Mouse (Mus musculus) CH12.LX (cell line): Measurements from ENCODE around the gene Atrnl1. TPM values are rescaled to one million over a fixed set of nuclear protein-coding genes. Genes with fewer than 3 reads are reported as not detected.
"Not testable (repeated sequence)": the region's sequence is repeated elsewhere in the genome, so short reads cannot be mapped to it uniquely, and the experiment has no call there.

Experiments used
- DNase-seq: peaks from one replicate; pipeline ENCODE4 v3.0.0-alpha.2; 2013; ENCODE audit errors: extremely low read depth
- H3K27ac ChIP-seq: 2 replicates; pipeline ENCODE4 v1.5.1; 2012; ENCODE audit warnings: low read depth, mild to moderate bottlenecking, control low read depth, moderate library complexity; ENCODE audit not compliant: insufficient read depth
- H3K27me3 ChIP-seq: replicated peaks from 2 replicates; pipeline ENCODE3; 2012; ENCODE audit warnings: inconsistent platforms
- H3K36me3 ChIP-seq, 2 experiments: replicated peaks in 1 of 2; 2 replicates each; pipeline versions ENCODE3 to v1.6.1; 2012; ENCODE audit warnings: inconsistent platforms in 1 of 2, low read length in 1 of 2, mild to moderate bottlenecking in 1 of 2, mixed read lengths in 1 of 2, moderate library complexity in 1 of 2; ENCODE audit not compliant: control insufficient read depth in 1 of 2, insufficient read depth in 1 of 2
- H3K4me1 ChIP-seq, 2 experiments: 2 replicates each; pipeline ENCODE4 v1.6.1; 2012; ENCODE audit warnings: inconsistent platforms in 1 of 2, moderate library complexity in 1 of 2; ENCODE audit not compliant: insufficient read depth in 2 of 2, control insufficient read depth in 1 of 2
- H3K4me2 ChIP-seq: 2 replicates; pipeline ENCODE4 v1.6.1; 2012; ENCODE audit warnings: low read depth, mild to moderate bottlenecking, control low read depth; ENCODE audit not compliant: poor library complexity, insufficient read depth, severe bottlenecking
- H3K4me3 ChIP-seq, 3 experiments: fragments of 150-350 bp in 1 of 3; sonication (generic) in 1 of 3; replicated peaks in 1 of 3; 2 replicates each; pipeline versions ENCODE3 to v1.5.1; 2011 to 2012; ENCODE audit warnings: low read depth in 2 of 3, low read length in 2 of 3, mild to moderate bottlenecking in 2 of 3, moderate library complexity in 2 of 3, control low read depth in 1 of 3, improper control_type of control experiment in 1 of 3, inconsistent platforms in 1 of 3, mixed read lengths in 1 of 3; ENCODE audit not compliant: poor library complexity in 1 of 3
- H3K79me2 ChIP-seq: replicated peaks from 2 replicates; pipeline ENCODE4 v1.6.1; 2012; ENCODE audit warnings: mild to moderate bottlenecking, moderate library complexity; ENCODE audit not compliant: control insufficient read depth, poor library complexity, insufficient read depth, severe bottlenecking; ENCODE audit errors: extremely low read depth
- H3K9ac ChIP-seq: 2 replicates; pipeline ENCODE4 v1.6.1; 2012; ENCODE audit warnings: low read depth, mild to moderate bottlenecking, control low read depth, moderate library complexity; ENCODE audit not compliant: insufficient read depth
- H3K9me3 ChIP-seq: replicated peaks from 2 replicates; pipeline ENCODE3; 2012; ENCODE audit warnings: low read length, inconsistent platforms, mixed read lengths
- BHLHE40 ChIP-seq: IDR thresholded peaks from 2 replicates; pipeline ENCODE4 v1.6.1; 2011; ENCODE audit warnings: mild to moderate bottlenecking, low read depth, low read length, improper control_type of control experiment
- CHD1 ChIP-seq: IDR thresholded peaks from 2 replicates; pipeline ENCODE4 v1.6.1; 2012; ENCODE audit warnings: low read depth, low read length, improper control_type of control experiment, inconsistent platforms
- CHD2 ChIP-seq: IDR thresholded peaks from 2 replicates; pipeline ENCODE4 v1.6.1; 2011; ENCODE audit warnings: low read length, improper control_type of control experiment
- CTCF ChIP-seq, 2 experiments: IDR thresholded peaks in 1 of 2; conservative IDR thresholded peaks in 1 of 2; 2 replicates each; pipeline ENCODE4 v1.5.1; 2011 to 2012; ENCODE audit warnings: low read depth in 2 of 2, low read length in 2 of 2, improper control_type of control experiment in 1 of 2, inconsistent platforms in 1 of 2, mild to moderate bottlenecking in 1 of 2, moderate library complexity in 1 of 2
- E2F4 ChIP-seq: IDR thresholded peaks from 2 replicates; pipeline ENCODE4 v1.6.1; 2011; ENCODE audit warnings: low read depth, low read length, improper control_type of control experiment; ENCODE audit not compliant: insufficient replicate concordance
- HCFC1 ChIP-seq: IDR thresholded peaks from 2 replicates; pipeline ENCODE4 v1.6.1; 2012; ENCODE audit warnings: low read depth, mild to moderate bottlenecking, inconsistent platforms, low read length, improper control_type of control experiment
- IRF4 ChIP-seq: IDR thresholded peaks from 2 replicates; pipeline ENCODE4 v1.6.1; 2014; ENCODE audit warnings: low read depth, mild to moderate bottlenecking, inconsistent platforms, low read length, improper control_type of control experiment
- JUND ChIP-seq: conservative IDR thresholded peaks from 2 replicates; pipeline ENCODE4 v1.6.1; 2011; ENCODE audit warnings: low read depth, low read length, improper control_type of control experiment
- KAT2A ChIP-seq: IDR thresholded peaks from 2 replicates; pipeline ENCODE4 v1.6.1; 2012; ENCODE audit warnings: low read length, improper control_type of control experiment, inconsistent platforms; ENCODE audit not compliant: insufficient replicate concordance
- MAX ChIP-seq: IDR thresholded peaks from 2 replicates; pipeline ENCODE4 v1.6.1; 2011; ENCODE audit warnings: low read length, improper control_type of control experiment
- MAZ ChIP-seq: IDR thresholded peaks from 2 replicates; pipeline ENCODE4 v1.6.1; 2012; ENCODE audit warnings: low read depth, mild to moderate bottlenecking, inconsistent platforms, low read length, improper control_type of control experiment, moderate library complexity
- MEF2A ChIP-seq: IDR thresholded peaks from 2 replicates; pipeline ENCODE4 v1.6.1; 2014; ENCODE audit warnings: low read depth, mild to moderate bottlenecking, inconsistent platforms, low read length, improper control_type of control experiment, borderline replicate concordance
- MYC ChIP-seq: IDR thresholded peaks from 2 replicates; pipeline ENCODE4 v1.6.1; 2011; ENCODE audit warnings: low read depth, mild to moderate bottlenecking, improper control_type of control experiment, low read length
- PAX5 ChIP-seq: IDR thresholded peaks from 2 replicates; pipeline ENCODE4 v1.6.1; 2012; ENCODE audit warnings: low read length, inconsistent platforms, mixed read lengths
- SMC3 ChIP-seq: IDR thresholded peaks from 2 replicates; pipeline ENCODE4 v1.6.1; 2011; ENCODE audit warnings: low read depth, low read length, improper control_type of control experiment
- TCF12 ChIP-seq: IDR thresholded peaks from 2 replicates; pipeline ENCODE4 v1.6.1; 2014; ENCODE audit warnings: low read depth, mild to moderate bottlenecking, inconsistent platforms, low read length, improper control_type of control experiment
- USF2 ChIP-seq: conservative IDR thresholded peaks from 2 replicates; pipeline ENCODE4 v1.6.1; 2011; ENCODE audit warnings: low read depth, low read length, improper control_type of control experiment
- ZKSCAN1 ChIP-seq: IDR thresholded peaks from 2 replicates; pipeline ENCODE4 v1.6.1; 2012; ENCODE audit warnings: low read depth, inconsistent platforms, low read length, improper control_type of control experiment, borderline replicate concordance
- ZNF384 ChIP-seq: IDR thresholded peaks from 2 replicates; pipeline ENCODE4 v1.6.1; 2012; ENCODE audit warnings: low read depth, low read length, improper control_type of control experiment, inconsistent platforms
- dilution Hi-C: fragments of 300-500 bp; cut with MboI; formaldehyde crosslinking; loops from 2 replicates; pipeline ENCODE4 v1.14.3; 2020; ENCODE audit warnings: low sequenced_read_pairs; ENCODE audit not compliant: extremely low pct_unique_long_range_greater_than_20kb, extremely low pct_ligation_motif_present
- in situ Hi-C: fragments of 300-500 bp; cut with MboI; formaldehyde crosslinking; loops from 3 replicates; pipeline ENCODE4 v1.14.3; 2019; ENCODE audit warnings: low sequenced_read_pairs, low pct_ligation_motif_present, low pct_unique_long_range_greater_than_20kb, mixed read lengths
- polyA plus RNA-seq: library from polyadenylated mRNA; unstranded; fragments of >175 nt; gene quantifications from 2 replicates; pipeline ENCODE4 v1.2.1, GENCODE M21; 2012; ENCODE audit warnings: low read depth; ENCODE audit not compliant: insufficient read length
- total RNA-seq, 2 experiments: library from RNA; depleted of rRNA; stranded (reverse); fragments of 300-350 nt in 1 of 2; fragments of >200 nt in 1 of 2; gene quantifications; 2 replicates each; pipeline ENCODE4 v1.2.3; 2012 to 2014

Atrnl1 gene
- total and polyA plus RNA-seq, 3 experiments, result 1.9 TPM

DNA sequence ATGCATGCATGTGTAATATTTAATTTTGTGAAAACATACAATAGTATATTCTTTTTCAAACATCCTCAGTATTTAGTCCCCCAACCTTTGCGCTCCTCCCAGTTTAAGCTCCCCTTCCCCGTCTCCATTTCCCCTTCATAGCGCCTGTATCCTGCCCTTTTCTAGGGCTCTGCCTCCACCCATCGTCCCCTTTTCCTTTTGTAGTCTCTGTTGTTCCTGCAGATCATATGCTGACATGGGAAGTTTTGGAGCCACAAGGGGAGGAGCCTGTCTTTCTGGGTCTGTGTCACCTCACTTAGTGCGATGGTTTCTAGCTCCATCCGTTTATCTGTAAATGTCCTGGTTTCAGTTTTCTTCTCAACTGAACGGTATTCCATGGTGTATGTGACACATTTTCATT lies 435.8 kb downstream of the Atrnl1 start:
- H3K27me3 ChIP-seq, result no peaks in the 10 kb centered on the region
- in situ Hi-C loops (no loop called here), dilution Hi-C loops (no loop called here)
- no peak for TF ChIP-seq MEF2A
- no peak for TF ChIP-seq PAX5
- no peak for TF ChIP-seq MYC
- no peak for TF ChIP-seq ZKSCAN1
- TF ChIP-seq BHLHE40, result no peak
- no peak for TF ChIP-seq CTCF (conservative IDR thresholded peaks at IDR 0.05 in 1 of 2, IDR thresholded peaks at IDR 0.05 in 1 of 2; ENCODE audit: low read depth in 2 of 2, low read length in 2 of 2)
- no peak for TF ChIP-seq USF2
- no peaks in the 10 kb centered on the region for H3K79me2 ChIP-seq
- DNase-seq, result no peak
- H3K9me3 ChIP-seq, result no peaks in the 10 kb centered on the region
- no peak overlapping the region for H3K9ac ChIP-seq
- no peak overlapping the region for H3K4me2 ChIP-seq
- H3K27ac ChIP-seq, result no peak overlapping the region
- no peaks in the 10 kb centered on the region for H3K36me3 ChIP-seq
- H3K4me3 ChIP-seq, result no peak overlapping the region
- no peaks in the 10 kb centered on the region for H3K4me1 ChIP-seq

DNA sequence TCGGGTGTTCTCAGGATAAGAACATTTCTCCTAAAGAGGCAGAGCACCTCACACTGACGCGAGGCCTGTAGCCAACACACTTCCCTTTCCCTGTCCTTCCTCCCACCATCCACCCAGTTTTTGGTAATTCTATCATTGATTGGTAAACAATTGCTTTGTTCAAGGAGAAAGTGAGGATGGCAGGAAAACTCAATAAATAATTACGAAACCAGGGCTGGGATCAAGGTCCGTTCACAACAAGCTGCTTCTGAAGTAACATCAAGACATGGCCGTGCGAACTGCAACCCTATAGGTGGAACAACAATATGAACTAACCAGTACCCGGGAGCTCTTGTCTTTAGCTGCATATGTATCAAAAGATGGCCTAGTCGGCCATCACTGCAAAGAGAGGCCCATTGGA lies 439.6 kb downstream of the Atrnl1 start:
- H3K4me3 ChIP-seq, H3K4me1 ChIP-seq, H3K36me3 ChIP-seq, dilution Hi-C loops, H3K4me2 ChIP-seq, H3K27me3 ChIP-seq, DNase-seq, H3K27ac ChIP-seq, H3K9ac ChIP-seq, H3K9me3 ChIP-seq, H3K79me2 ChIP-seq: not testable (repeated sequence)
- in situ Hi-C loops, result loop anchor here (25.0 kb wide), 1 partner anchor 412 kb away; the partner anchor contains the start of gene Gfra1

DNA sequence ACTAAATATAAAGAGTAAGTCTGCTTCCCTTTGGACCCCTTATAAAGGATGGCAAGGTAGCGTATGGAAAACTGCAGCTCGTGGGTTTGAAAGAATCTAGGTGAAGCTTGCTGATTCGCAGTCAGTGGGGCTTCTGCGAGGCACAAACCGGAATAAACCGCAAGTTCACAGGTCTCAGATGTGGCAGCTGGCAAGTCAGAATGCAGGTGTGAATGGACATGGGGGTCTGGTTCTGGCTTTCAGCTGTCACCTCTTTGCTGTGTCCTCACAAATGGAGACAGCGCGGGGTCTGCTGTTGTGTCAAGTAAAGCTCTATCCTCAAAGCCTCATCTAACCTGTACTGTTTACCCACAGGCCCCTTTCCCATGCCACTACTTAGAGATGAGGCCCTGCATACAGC lies 440.2 kb downstream of the Atrnl1 start:
- no peak for TF ChIP-seq MAZ
- TF ChIP-seq CHD2, result no peak
- TF ChIP-seq IRF4, result no peak
- no peak for TF ChIP-seq MAX
- TF ChIP-seq SMC3, result no peak
- TF ChIP-seq JUND, result no peak
- no peak for TF ChIP-seq HCFC1
- TF ChIP-seq TCF12, result no peak
- no peak for TF ChIP-seq ZNF384
- no peak for TF ChIP-seq E2F4
- no peak for TF ChIP-seq KAT2A
- TF ChIP-seq CHD1, result no peak
- TF ChIP-seq, all 38 proteins: peak for 0
- Histone ChIP-seq H3K4me3 (no peak overlapping the region), H3K4me2 (no peak overlapping the region), H3K27me3 (no peaks in the 10 kb centered on the region), H3K9ac (no peak overlapping the region), H3K27ac (no peak overlapping the region), H3K9me3 (no peaks in the 10 kb centered on the region), H3K36me3 (no peaks in the 10 kb centered on the region), H3K4me1 (no peaks in the 10 kb centered on the region), H3K79me2 (no peaks in the 10 kb centered on the region)
- dilution Hi-C loops (no loop called here), in situ Hi-C loops (loop anchor here (25.0 kb wide), 1 partner anchor 411 kb away; the partner anchor contains the start of gene Gfra1)
- DNase-seq, result no peak
